Mouse (Mus musculus) stomach, postnatal 0 days (tissue): ENCODE measurements at regions not wholly inside any gene's neighbourhood (a gene's known extent, or its start where the extent isn't known, plus 50 kb on each side); places are given as distances from the start of the nearest gene placed in this dataset.

Experiments used
- ATAC-seq: fragments of 200-750 bp; cut with Nextera tagmentation; 2 replicates; pipeline ENCODE4 v1.8.0; 2017; ENCODE audit not compliant: low FRiP score, low TSS enrichment
- DNase-seq: peaks from one replicate; pipeline ENCODE4 v3.0.0-alpha.2; 2016; ENCODE audit warnings: low spot score
- H3K27ac ChIP-seq: fragments of 300-500 bp; sonication (generic); replicated peaks from 2 replicates; pipeline ENCODE4 v1.5.1; 2014; ENCODE audit warnings: mild to moderate bottlenecking, control low read depth
- H3K27me3 ChIP-seq: fragments of 300-500 bp; sonication (generic); 2 replicates; pipeline ENCODE4 v1.6.1; 2014; ENCODE audit warnings: low read length; ENCODE audit not compliant: control insufficient read depth, insufficient read depth
- H3K36me3 ChIP-seq: fragments of 300-500 bp; sonication (generic); 2 replicates; pipeline ENCODE4 v1.6.1; 2014; ENCODE audit warnings: low read length, mixed read lengths; ENCODE audit not compliant: control insufficient read depth, insufficient read depth
- H3K4me1 ChIP-seq: fragments of 300-500 bp; sonication (generic); replicated peaks from 2 replicates; pipeline ENCODE4 v1.6.1; 2014; ENCODE audit warnings: antibody characterized with exemption; ENCODE audit not compliant: control insufficient read depth, insufficient read depth
- H3K4me2 ChIP-seq: fragments of 300-500 bp; sonication (generic); replicated peaks from 2 replicates; pipeline ENCODE4 v1.6.1; 2014; ENCODE audit warnings: low read depth, mild to moderate bottlenecking, control low read depth, moderate library complexity
- H3K4me3 ChIP-seq: fragments of 300-500 bp; sonication (generic); 2 replicates; pipeline ENCODE4 v1.5.1; 2014; ENCODE audit warnings: low read depth, low read length, control low read depth
- H3K9ac ChIP-seq: fragments of 300-500 bp; sonication (generic); 2 replicates; pipeline ENCODE4 v1.6.1; 2014; ENCODE audit warnings: mild to moderate bottlenecking, low read length, control low read depth, mixed read lengths
- H3K9me3 ChIP-seq: fragments of 300-500 bp; sonication (generic); 2 replicates; pipeline ENCODE4 v1.6.1; 2016; ENCODE audit warnings: low read length; ENCODE audit not compliant: control insufficient read depth
- CTCF ChIP-seq: IDR thresholded peaks from 2 replicates; pipeline ENCODE4 v1.5.1; 2016; ENCODE audit warnings: antibody characterized with exemption, low read depth, mild to moderate bottlenecking, moderate library complexity
- EP300 ChIP-seq: optimal IDR thresholded peaks from 2 replicates; pipeline ENCODE3; 2016; ENCODE audit warnings: antibody characterized with exemption
- WGBS: fragments of 180-500 bp; shearing (Covaris S2); extraction: QIAGEN DNeasy Blood & Tissue Kit; methylation state at CpG from one replicate; pipeline ENCODE4 v1.1.7; 2014; 5-methylcytosine and 5-hydroxymethylcytosine counted together

- no peaks in the 10 kb centered on the region for H3K27me3 ChIP-seq
- H3K27ac ChIP-seq, result no peak overlapping the region
- H3K4me3 ChIP-seq, result no peak overlapping the region
- H3K4me1 ChIP-seq, result no peaks in the 10 kb centered on the region
- DNase-seq, result no peak
- WGBS, result 36% methylated on average over 9 of the region's 9 CpGs
- no peak for ATAC-seq
- no peaks in the 10 kb centered on the region for H3K9me3 ChIP-seq
- peak overlapping the region; percentile 9; the same call in 1 of the 2 replicates for H3K4me2 ChIP-seq
- no peaks in the 10 kb centered on the region for H3K36me3 ChIP-seq
- TF ChIP-seq EP300, result no peak
- TF ChIP-seq CTCF, result no peak
- H3K9ac ChIP-seq, result no peak overlapping the region
These were observed 217.4 kb upstream of the Runx1 start for GRCm38 (mm10) chr16:93043355-93043754.

DNA sequence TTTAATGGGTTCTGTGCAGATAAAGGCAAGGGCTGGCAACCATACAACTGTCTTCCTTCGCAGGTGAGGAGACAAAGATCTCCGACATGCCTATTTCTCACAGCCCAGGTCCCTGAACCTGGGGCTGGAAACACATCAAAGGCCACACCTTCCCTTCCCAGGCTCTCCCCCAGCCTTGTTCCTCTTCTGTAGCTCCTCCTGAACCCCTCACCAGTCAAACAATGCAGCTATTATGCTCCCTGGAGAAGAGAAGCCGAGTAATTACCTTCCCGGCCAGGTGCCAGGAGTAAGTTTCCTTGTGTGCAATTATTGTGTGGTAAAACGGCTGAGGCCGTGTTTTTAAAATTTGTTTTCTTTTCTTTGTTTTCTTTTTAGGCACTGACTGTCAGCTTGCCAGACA lies 217.0 kb upstream of the Runx1 start:
- H3K27me3 ChIP-seq, result no peaks in the 10 kb centered on the region
- H3K4me2 ChIP-seq, result peak overlapping the region; percentile 9; the same call in 1 of the 2 replicates
- H3K9me3 ChIP-seq, result no peaks in the 10 kb centered on the region
- H3K9ac ChIP-seq, result no peak overlapping the region
- 38% methylated on average over 6 of the region's 6 CpGs for WGBS
- H3K27ac ChIP-seq, result no peak overlapping the region
- H3K36me3 ChIP-seq, result no peaks in the 10 kb centered on the region
- no peaks in the 10 kb centered on the region for H3K4me1 ChIP-seq
- no peak for ATAC-seq
- DNase-seq, result peak; percentile 26
- no peak for TF ChIP-seq EP300
- TF ChIP-seq CTCF, result no peak
- no peak overlapping the region for H3K4me3 ChIP-seq

GRCm38 (mm10) chr16:93042491-93042890 lies 216.5 kb upstream of the Runx1 start:
- Histone ChIP-seq H3K4me1 (no peaks in the 10 kb centered on the region), H3K27ac (no peak overlapping the region), H3K4me2 (peak overlapping the region; percentile 9; the same call in 1 of the 2 replicates), H3K9ac (no peak overlapping the region), H3K36me3 (no peaks in the 10 kb centered on the region), H3K4me3 (no peak overlapping the region), H3K27me3 (no peaks in the 10 kb centered on the region), H3K9me3 (no peaks in the 10 kb centered on the region)
- ATAC-seq (no peak), DNase-seq (no peak)
- TF ChIP-seq CTCF (no peak), EP300 (no peak)
- WGBS, result 48% methylated on average over 10 of the region's 10 CpGs

- no peak for TF ChIP-seq EP300
- no peak for TF ChIP-seq CTCF
- Histone ChIP-seq H3K9me3 (no peaks in the 10 kb centered on the region), H3K4me1 (no peaks in the 10 kb centered on the region), H3K27ac (no peak overlapping the region), H3K36me3 (no peaks in the 10 kb centered on the region), H3K4me2 (no peak overlapping the region), H3K4me3 (no peak overlapping the region), H3K9ac (no peak overlapping the region), H3K27me3 (no peaks in the 10 kb centered on the region)
- ATAC-seq (no peak), DNase-seq (no peak)
- 91% methylated on average over 3 of the region's 3 CpGs for WGBS
These were observed 215.9 kb upstream of the Runx1 start for GRCm38 (mm10) chr16:93041887-93042286.

DNA sequence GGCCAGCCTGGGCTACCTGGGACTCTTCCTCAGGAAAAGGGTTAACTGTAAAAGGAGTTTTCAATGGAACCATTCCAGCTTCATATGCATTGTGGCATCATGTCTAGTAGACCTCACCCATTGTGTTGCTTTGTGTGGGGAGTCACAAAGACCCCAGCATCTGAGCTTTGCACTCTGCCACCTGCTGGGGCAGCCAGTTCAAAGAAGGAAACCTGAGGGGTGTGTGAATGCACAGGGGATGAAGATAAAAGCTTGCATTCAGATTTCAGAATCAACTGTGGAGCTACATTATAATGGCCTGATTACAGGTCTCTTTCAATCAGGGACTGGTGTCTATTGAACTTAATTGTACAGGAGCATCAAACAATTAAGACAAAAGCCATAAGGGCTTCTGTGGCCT lies 215.4 kb upstream of the Runx1 start:
- no peaks in the 10 kb centered on the region for H3K4me1 ChIP-seq

GRCm38 (mm10) chr16:93035626-93036025 lies 209.7 kb upstream of the Runx1 start:
- Histone ChIP-seq H3K27me3 (no peaks in the 10 kb centered on the region), H3K4me1 (no peaks in the 10 kb centered on the region), H3K36me3 (no peaks in the 10 kb centered on the region), H3K27ac (no peak overlapping the region), H3K9ac (no peak overlapping the region), H3K4me2 (no peak overlapping the region), H3K4me3 (no peak overlapping the region), H3K9me3 (no peaks in the 10 kb centered on the region)
- no peak for DNase-seq
- ATAC-seq, result no peak
- WGBS, result 86% methylated on average over 9 of the region's 9 CpGs
- TF ChIP-seq CTCF (no peak), EP300 (no peak)

More for the DNA sequence above, 215.4 kb upstream of the Runx1 start:
- no peaks in the 10 kb centered on the region for H3K27me3 ChIP-seq
- TF ChIP-seq CTCF (no peak), EP300 (no peak)
- DNase-seq (no peak), ATAC-seq (no peak)
- H3K36me3 ChIP-seq, result no peaks in the 10 kb centered on the region
- H3K9ac ChIP-seq, result no peak overlapping the region
- no peak overlapping the region for H3K4me2 ChIP-seq
- H3K9me3 ChIP-seq, result no peaks in the 10 kb centered on the region
- no peak overlapping the region for H3K4me3 ChIP-seq
- H3K27ac ChIP-seq, result no peak overlapping the region
